Mouse (Mus musculus): ENCODE measurements at regions not wholly inside any gene's neighbourhood (a gene's known extent, or its start where the extent isn't known, plus 50 kb on each side); places are given as distances from the start of the nearest gene placed in this dataset.

DNA sequence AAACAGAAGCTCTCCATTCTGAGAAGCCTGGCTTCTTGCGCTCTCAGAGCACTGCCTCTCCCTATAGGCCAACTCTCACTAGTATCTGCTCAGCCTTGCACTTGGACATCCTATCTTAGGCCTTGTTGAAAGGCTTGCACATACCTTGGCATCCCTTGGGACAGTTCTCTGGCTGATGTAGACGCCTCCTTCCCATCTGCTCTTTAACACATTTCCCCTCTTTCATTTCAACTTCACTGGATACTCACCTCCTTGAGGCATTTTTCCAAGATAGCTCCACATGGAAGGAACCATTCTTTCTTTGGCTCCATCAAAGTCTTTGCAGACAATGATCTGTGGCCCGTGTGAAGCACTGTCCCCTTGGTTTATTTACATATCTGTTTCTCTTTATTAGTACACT is 285.0 kb downstream of the Rnf144a start:
- no peak overlapping the region for H3K4me3 ChIP-seq (ENCODE audit: low read depth, low read length)
- TF ChIP-seq CTCF (IDR thresholded peaks at IDR 0.05), result no peak
- no peaks in the 10 kb centered on the region for H3K36me3 ChIP-seq (ENCODE audit: insufficient read depth, low read length)
- no peak overlapping the region for H3K9ac ChIP-seq (replicated peaks; ENCODE audit: low read length, poor library complexity, severe bottlenecking)
- H3K27ac ChIP-seq (ENCODE audit: low read depth, low read length), result no peak overlapping the region
- WGBS, result 89% methylated on average over 3 of the region's 3 CpGs
- H3K4me1 ChIP-seq (ENCODE audit: insufficient read depth, low read length), result 0 out of 2 replicates have a peak, but pooled peaks cover 3% of the 10 kb centered on the region
- no peaks in the 10 kb centered on the region for H3K9me3 ChIP-seq (ENCODE audit: low read length)
- H3K4me2 ChIP-seq (ENCODE audit: low read depth, low read length, poor library complexity, severe bottlenecking), result no peak overlapping the region
- no peaks in the 10 kb centered on the region for H3K27me3 ChIP-seq (ENCODE audit: insufficient read depth, low read length)
- DNase-seq (ENCODE audit: low spot score) (no peak), ATAC-seq (ENCODE audit: low FRiP score) (no peak)

DNA sequence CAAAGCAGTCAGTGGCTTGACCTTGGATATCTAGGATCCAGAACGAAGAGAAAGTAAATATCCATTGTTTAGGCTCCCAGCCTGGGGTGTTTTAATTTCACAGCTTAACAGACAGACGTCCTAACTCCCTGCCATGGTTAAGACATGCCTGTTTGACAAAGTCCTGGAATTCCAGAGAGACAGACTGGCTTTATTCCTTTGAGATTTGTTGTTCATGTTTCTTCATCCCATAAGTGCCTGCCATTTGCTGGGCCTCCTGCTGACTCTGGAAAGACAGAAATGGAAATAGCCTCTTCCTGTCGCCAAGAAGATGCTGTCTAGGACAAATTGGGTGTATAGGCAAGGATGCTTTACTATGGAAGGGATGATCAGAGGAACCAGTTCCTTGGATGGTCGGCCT is 285.5 kb downstream of the Rnf144a start:
- Histone ChIP-seq H3K4me2 (ENCODE audit: low read depth, low read length, poor library complexity, severe bottlenecking) (no peak overlapping the region), H3K27ac (ENCODE audit: low read depth, low read length) (no peak overlapping the region), H3K9me3 (ENCODE audit: low read length) (no peaks in the 10 kb centered on the region), H3K27me3 (ENCODE audit: insufficient read depth, low read length) (no peaks in the 10 kb centered on the region), H3K4me1 (ENCODE audit: insufficient read depth, low read length) (0 out of 2 replicates have a peak, but pooled peaks cover 3% of the 10 kb centered on the region), H3K9ac (replicated peaks; ENCODE audit: low read length, poor library complexity, severe bottlenecking) (no peak overlapping the region), H3K4me3 (ENCODE audit: low read depth, low read length) (no peak overlapping the region), H3K36me3 (ENCODE audit: insufficient read depth, low read length) (no peaks in the 10 kb centered on the region)
- DNase-seq (ENCODE audit: low spot score) (no peak), ATAC-seq (ENCODE audit: low FRiP score) (no peak)
- WGBS, result 51% methylated on average over 4 of the region's 4 CpGs
- no peak for TF ChIP-seq CTCF (IDR thresholded peaks at IDR 0.05)

GRCm38 (mm10) chr12:26128851-26129250 is 286.2 kb downstream of the Rnf144a start:
- ATAC-seq (ENCODE audit: low FRiP score), result no peak

DNA sequence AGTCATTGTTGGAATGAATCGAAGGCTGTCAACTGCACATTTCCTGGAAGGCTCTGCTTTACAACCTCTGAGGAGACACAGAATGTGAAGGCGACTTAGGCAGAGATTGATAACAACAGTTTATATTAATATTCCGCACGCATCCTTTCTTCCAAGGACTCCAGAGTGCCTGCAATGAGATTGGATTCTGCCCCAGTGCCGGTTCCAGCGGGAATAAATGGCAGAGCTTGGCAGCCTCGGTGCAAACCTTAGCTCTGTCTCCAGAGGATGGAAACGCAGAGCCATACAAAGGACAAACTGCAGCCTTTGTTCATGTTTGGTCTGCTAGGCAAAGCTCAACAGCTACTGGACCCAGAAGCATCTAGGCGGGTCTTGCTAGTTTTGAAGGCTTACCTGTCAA is 288.8 kb downstream of the Rnf144a start:
- Histone ChIP-seq H3K27ac (ENCODE audit: low read depth, low read length) (peak overlapping the region; percentile 38; the same call in 1 of the 2 replicates), H3K4me2 (ENCODE audit: low read depth, low read length, poor library complexity, severe bottlenecking) (no peak overlapping the region), H3K4me1 (ENCODE audit: insufficient read depth, low read length) (0 out of 2 replicates have a peak, but pooled peaks cover 3% of the 10 kb centered on the region), H3K36me3 (ENCODE audit: insufficient read depth, low read length) (no peaks in the 10 kb centered on the region), H3K27me3 (ENCODE audit: insufficient read depth, low read length) (no peaks in the 10 kb centered on the region), H3K9ac (replicated peaks; ENCODE audit: low read length, poor library complexity, severe bottlenecking) (no peak overlapping the region), H3K9me3 (ENCODE audit: low read length) (no peaks in the 10 kb centered on the region), H3K4me3 (ENCODE audit: low read depth, low read length) (no peak overlapping the region)
- DNase-seq (ENCODE audit: low spot score), result peak; percentile 45
- no peak for TF ChIP-seq CTCF (IDR thresholded peaks at IDR 0.05)
- 58% methylated on average over 9 of the region's 9 CpGs for WGBS
- ATAC-seq (ENCODE audit: low FRiP score), result no peak

More at GRCm38 (mm10) chr12:26128851-26129250, 286.2 kb downstream of the Rnf144a start:
- H3K9ac ChIP-seq (replicated peaks; ENCODE audit: low read length, poor library complexity, severe bottlenecking), result no peak overlapping the region
- H3K4me3 ChIP-seq (ENCODE audit: low read depth, low read length), result no peak overlapping the region
- H3K9me3 ChIP-seq (ENCODE audit: low read length), result no peaks in the 10 kb centered on the region
- H3K27me3 ChIP-seq (ENCODE audit: insufficient read depth, low read length), result no peaks in the 10 kb centered on the region
- DNase-seq (ENCODE audit: low spot score), result no peak
- H3K27ac ChIP-seq (ENCODE audit: low read depth, low read length), result no peak overlapping the region
- no peak overlapping the region for H3K4me2 ChIP-seq (ENCODE audit: low read depth, low read length, poor library complexity, severe bottlenecking)
- H3K36me3 ChIP-seq (ENCODE audit: insufficient read depth, low read length), result no peaks in the 10 kb centered on the region
- no peak for TF ChIP-seq CTCF (IDR thresholded peaks at IDR 0.05)
- H3K4me1 ChIP-seq (ENCODE audit: insufficient read depth, low read length), result 0 out of 2 replicates have a peak, but pooled peaks cover 3% of the 10 kb centered on the region

GRCm38 (mm10) chr12:26124211-26124610 is 290.8 kb downstream of the Rnf144a start:
- Histone ChIP-seq H3K36me3 (ENCODE audit: insufficient read depth, low read length) (no peaks in the 10 kb centered on the region), H3K9me3 (ENCODE audit: low read length) (no peaks in the 10 kb centered on the region), H3K27ac (ENCODE audit: low read depth, low read length) (no peak overlapping the region), H3K4me1 (ENCODE audit: insufficient read depth, low read length) (0 out of 2 replicates have a peak, but pooled peaks cover 3% of the 10 kb centered on the region), H3K9ac (replicated peaks; ENCODE audit: low read length, poor library complexity, severe bottlenecking) (no peak overlapping the region), H3K27me3 (ENCODE audit: insufficient read depth, low read length) (no peaks in the 10 kb centered on the region), H3K4me2 (ENCODE audit: low read depth, low read length, poor library complexity, severe bottlenecking) (no peak overlapping the region), H3K4me3 (ENCODE audit: low read depth, low read length) (no peak overlapping the region)
- 92% methylated on average over 2 of the region's 2 CpGs for WGBS
- DNase-seq (ENCODE audit: low spot score) (no peak), ATAC-seq (ENCODE audit: low FRiP score) (no peak)
- TF ChIP-seq CTCF (IDR thresholded peaks at IDR 0.05), result no peak

DNA sequence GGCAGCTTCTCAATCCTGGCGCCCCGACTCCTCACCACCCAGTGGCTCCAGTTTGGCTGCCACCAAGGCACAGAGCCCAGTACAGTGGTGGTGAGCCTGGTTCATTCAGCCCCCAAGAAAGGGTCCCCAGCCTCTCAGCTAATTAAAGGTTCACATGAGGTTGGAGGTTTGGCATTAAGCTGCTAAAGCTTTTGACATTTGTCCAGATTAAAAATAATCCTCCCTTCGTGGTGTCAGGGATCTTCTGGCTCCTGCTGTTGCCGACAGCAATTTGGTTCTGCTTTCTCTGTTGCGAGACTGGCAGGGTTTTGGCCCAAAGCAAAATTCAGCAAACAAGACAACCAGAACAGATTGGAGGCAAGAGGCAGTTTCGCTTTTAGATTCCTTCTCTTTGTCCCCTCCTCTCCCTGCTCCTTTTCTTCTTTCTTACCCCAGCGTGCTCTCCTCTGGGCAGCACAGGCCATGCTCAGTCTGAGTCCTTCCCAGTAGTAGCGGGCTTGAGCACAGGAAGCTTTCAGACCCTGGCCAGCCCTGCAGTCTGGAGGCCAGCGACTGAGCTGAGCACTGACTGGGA is 299.6 kb downstream of the Rnf144a start:
- no peak for TF ChIP-seq CTCF (IDR thresholded peaks at IDR 0.05)
- Histone ChIP-seq H3K27ac (ENCODE audit: low read depth, low read length) (no peak overlapping the region), H3K9ac (replicated peaks; ENCODE audit: low read length, poor library complexity, severe bottlenecking) (no peak overlapping the region), H3K4me2 (ENCODE audit: low read depth, low read length, poor library complexity, severe bottlenecking) (no peak overlapping the region), H3K9me3 (ENCODE audit: low read length) (no peaks in the 10 kb centered on the region), H3K36me3 (ENCODE audit: insufficient read depth, low read length) (no peaks in the 10 kb centered on the region), H3K4me3 (ENCODE audit: low read depth, low read length) (no peak overlapping the region), H3K27me3 (ENCODE audit: insufficient read depth, low read length) (no peaks in the 10 kb centered on the region), H3K4me1 (ENCODE audit: insufficient read depth, low read length) (0 out of 2 replicates have a peak, but pooled peaks cover 4% of the 10 kb centered on the region)
- DNase-seq (ENCODE audit: low spot score) (peak; percentile 69), ATAC-seq (ENCODE audit: low FRiP score) (peak; percentile 47)
- 28% methylated on average over 9 of the region's 9 CpGs for WGBS

Data from midbrain, postnatal 0 days (tissue).